Mouse (Mus musculus): Measurements from ENCODE around the gene Hacd4. TPM values are rescaled to one million over a fixed set of nuclear protein-coding genes. Genes with fewer than 3 reads are reported as not detected.
"Not testable (repeated sequence)": the region's sequence is repeated elsewhere in the genome, so short reads cannot be mapped to it uniquely, and the experiment has no call there.

Hacd4 gene
- polyA plus RNA-seq, 1 experiment from 2014 or later: 9.1 TPM

DNA sequence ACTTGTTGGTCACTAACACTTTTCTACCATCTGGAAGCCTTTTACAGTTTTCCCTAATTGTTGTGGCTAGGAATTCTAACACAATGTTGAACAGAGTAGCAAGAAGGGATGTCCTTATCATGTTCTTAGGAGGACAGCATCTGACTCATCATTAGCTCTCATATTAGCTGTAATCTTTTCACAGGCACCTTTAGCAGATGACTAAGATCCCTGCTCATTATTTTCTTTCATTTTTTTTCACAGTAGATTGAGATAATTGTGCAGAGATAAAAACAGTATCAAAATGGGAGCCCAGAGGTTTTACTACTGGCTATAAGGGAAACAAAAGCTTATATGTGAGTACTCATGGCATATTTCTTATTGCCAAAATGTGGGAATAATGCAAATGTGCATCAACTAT is 14.2 kb downstream of the Hacd4 start:
- Histone ChIP-seq H3K9ac (no peak overlapping the region), H3K4me2 (no peak overlapping the region), H3K27ac (no peak overlapping the region), H3K4me1 (no peaks in the 10 kb centered on the region), H3K4me3 (no peak overlapping the region), H3K36me3 (no peaks in the 10 kb centered on the region), H3K27me3 (no peaks in the 10 kb centered on the region), H3K9me3 (no peaks in the 10 kb centered on the region)
- ATAC-seq (ENCODE audit: insufficient number of reproducible peaks, low FRiP score, low TSS enrichment, low read depth): no peak

DNA sequence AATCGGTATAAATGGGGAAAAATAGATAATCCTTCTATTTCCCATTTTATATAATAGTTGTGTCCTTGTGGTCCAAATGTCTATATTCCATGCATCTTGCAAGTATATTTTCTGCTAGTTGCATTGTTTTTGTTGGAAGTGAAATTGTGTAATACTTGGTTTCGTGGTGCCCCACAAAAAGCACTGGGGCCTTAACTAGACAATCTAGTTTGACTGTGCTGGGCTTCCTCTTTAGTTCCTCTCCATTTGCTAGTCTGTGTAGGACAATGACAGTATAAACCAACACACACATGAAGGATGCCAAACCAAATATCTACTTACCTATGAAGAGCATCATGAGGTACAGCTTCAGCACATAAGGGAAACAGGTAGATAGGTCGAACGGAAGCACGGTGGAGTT is 19.4 kb downstream of the Hacd4 start:
- 92% methylated on average over 5 of the region's 5 CpGs for WGBS
- Histone ChIP-seq H3K4me1 (no peaks in the 10 kb centered on the region), H3K4me3 (no peak overlapping the region), H3K9me3 (no peaks in the 10 kb centered on the region), H3K27me3 (no peaks in the 10 kb centered on the region), H3K4me2 (no peak overlapping the region), H3K36me3 (peaks cover 2% of the 10 kb centered on the region; the same call in 1 of the 2 replicates), H3K27ac (no peak overlapping the region), H3K9ac (no peak overlapping the region)
- ATAC-seq (ENCODE audit: insufficient number of reproducible peaks, low FRiP score, low TSS enrichment, low read depth): no peak

DNA sequence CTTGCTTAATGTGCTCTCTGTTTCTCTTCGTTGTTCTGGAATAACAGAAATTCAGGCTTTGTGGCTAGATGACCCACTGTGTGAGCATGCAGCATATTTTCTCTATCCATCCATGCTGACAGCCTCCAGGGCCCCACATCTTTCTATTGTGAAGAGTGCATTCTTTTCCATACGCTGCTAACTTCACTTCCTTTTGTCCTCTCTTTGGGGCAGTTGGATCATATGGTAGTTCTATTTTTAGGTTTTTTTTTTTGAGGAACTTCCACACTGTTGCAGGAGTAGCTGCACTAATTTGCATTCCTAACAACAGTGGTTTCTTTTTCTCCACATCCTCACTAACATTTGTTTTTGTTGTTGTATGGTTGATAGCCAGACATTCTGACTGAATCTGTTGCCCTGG is 23.7 kb downstream of the Hacd4 start:
- no peak overlapping the region for H3K27ac ChIP-seq
- H3K4me3 ChIP-seq: no peak overlapping the region
- H3K9me3 ChIP-seq: no peaks in the 10 kb centered on the region
- no peaks in the 10 kb centered on the region for H3K27me3 ChIP-seq
- ATAC-seq (ENCODE audit: insufficient number of reproducible peaks, low FRiP score, low TSS enrichment, low read depth): no peak
- no peaks in the 10 kb centered on the region for H3K4me1 ChIP-seq
- no peak overlapping the region for H3K9ac ChIP-seq
- no peak overlapping the region for H3K4me2 ChIP-seq
- WGBS: 62% methylated on average over 2 of the region's 2 CpGs
- peaks cover 2% of the 10 kb centered on the region; the same call in 1 of the 2 replicates for H3K36me3 ChIP-seq

DNA sequence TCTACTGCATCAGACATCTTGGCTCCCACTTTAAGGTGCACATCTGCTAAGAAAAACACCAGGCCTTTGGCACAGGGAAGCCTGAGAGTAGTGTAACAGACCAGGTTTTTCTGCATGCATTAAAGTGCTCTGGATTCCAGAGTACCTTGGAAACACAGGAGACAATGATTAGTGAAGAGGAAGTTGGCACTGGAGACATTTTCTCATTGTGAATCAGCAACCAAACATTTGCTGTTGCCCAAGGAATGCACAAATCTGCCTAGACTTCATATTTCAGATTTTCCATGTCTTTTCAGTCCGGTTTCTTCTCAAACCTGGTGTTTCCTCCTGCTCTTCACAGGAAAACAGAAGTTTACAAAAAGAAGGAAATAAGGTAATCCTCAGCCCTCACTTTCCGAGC is 26.4 kb downstream of the Hacd4 start:
- Histone ChIP-seq H3K36me3 (peaks cover 2% of the 10 kb centered on the region; the same call in 1 of the 2 replicates), H3K9ac (no peak overlapping the region), H3K4me3 (no peak overlapping the region), H3K4me2 (no peak overlapping the region), H3K9me3 (no peaks in the 10 kb centered on the region), H3K27me3 (no peaks in the 10 kb centered on the region), H3K4me1 (no peaks in the 10 kb centered on the region), H3K27ac (no peak overlapping the region)
- 81% methylated on average over 2 of the region's 2 CpGs for WGBS
- ATAC-seq (ENCODE audit: insufficient number of reproducible peaks, low FRiP score, low TSS enrichment, low read depth): no peak

DNA sequence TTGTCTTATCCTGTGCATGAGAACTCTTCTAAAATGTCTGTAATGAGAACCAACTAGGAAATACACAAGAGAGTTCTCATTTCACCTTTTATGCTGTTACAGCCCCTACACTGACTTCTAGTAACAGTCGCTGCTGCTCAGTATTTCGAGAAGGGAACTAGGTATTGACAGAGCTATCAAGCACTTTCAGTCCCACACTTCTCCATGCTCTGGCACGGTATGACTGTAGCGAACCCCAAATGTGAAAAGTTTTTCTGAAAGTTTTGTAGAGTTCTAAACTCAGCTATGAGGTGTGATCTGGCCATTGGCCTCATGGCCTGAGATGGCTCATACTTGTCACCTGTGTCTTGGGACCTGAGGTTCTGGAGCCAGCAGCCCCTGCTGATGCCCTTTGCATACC is 29.4 kb downstream of the Hacd4 start:
- Histone ChIP-seq H3K4me3 (no peak overlapping the region), H3K4me1 (0 out of 2 replicates have a peak, but pooled peaks cover 4% of the 10 kb centered on the region), H3K36me3 (no peaks in the 10 kb centered on the region), H3K27me3 (no peaks in the 10 kb centered on the region), H3K9me3 (no peaks in the 10 kb centered on the region), H3K9ac (no peak overlapping the region), H3K27ac (no peak overlapping the region), H3K4me2 (no peak overlapping the region)
- 93% methylated on average over 4 of the region's 4 CpGs for WGBS
- ATAC-seq (ENCODE audit: insufficient number of reproducible peaks, low FRiP score, low TSS enrichment, low read depth): no peak

DNA sequence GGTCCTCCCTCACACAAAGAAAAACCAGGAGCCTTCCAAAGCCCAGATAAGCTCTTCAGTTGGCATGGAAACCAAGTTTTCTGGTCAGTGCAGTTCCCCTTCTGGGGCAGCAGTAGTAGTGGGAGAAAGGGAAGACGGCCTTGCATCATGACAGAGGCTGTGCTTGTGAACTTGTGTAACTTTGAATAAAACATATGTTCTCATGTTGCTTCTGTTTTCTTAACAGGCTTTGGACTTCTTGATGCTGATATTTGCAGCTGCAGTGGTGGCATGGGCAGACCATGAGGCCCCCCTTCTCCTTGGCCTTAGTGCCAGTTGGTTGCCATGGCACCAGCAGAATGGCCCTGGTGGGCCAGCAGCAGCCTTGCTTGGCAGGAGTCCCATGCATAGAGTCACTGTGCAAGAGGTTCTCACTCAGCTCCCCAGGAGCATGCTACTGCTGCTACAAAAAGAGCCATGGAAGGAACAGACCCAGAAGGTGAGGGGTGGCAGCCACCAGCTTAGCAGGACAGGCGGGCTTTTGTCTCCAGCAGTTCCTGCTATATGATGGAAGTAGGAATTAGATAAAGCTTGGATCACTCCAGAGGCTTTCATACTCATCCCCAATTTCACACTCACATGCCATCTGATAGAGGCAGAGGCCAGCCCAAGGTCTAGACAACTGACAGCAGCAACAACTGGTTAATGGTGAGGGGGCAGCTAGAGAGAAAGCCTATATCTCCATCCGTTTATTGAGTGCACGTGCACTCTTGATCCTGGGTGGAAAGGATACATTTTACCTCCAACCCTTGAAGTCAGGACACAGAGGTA is 31.6 kb downstream of the Hacd4 start:
- no peak for ATAC-seq (ENCODE audit: insufficient number of reproducible peaks, low FRiP score, low TSS enrichment, low read depth)
- no peaks in the 10 kb centered on the region for H3K36me3 ChIP-seq
- H3K27ac ChIP-seq: no peak overlapping the region
- H3K4me3 ChIP-seq: no peak overlapping the region
- no peaks in the 10 kb centered on the region for H3K27me3 ChIP-seq
- H3K9me3 ChIP-seq: no peaks in the 10 kb centered on the region
- H3K4me2 ChIP-seq: no peak overlapping the region
- H3K9ac ChIP-seq: no peak overlapping the region
- 75% methylated on average over 4 of the region's 4 CpGs for WGBS
- H3K4me1 ChIP-seq: 0 out of 2 replicates have a peak, but pooled peaks cover 4% of the 10 kb centered on the region

DNA sequence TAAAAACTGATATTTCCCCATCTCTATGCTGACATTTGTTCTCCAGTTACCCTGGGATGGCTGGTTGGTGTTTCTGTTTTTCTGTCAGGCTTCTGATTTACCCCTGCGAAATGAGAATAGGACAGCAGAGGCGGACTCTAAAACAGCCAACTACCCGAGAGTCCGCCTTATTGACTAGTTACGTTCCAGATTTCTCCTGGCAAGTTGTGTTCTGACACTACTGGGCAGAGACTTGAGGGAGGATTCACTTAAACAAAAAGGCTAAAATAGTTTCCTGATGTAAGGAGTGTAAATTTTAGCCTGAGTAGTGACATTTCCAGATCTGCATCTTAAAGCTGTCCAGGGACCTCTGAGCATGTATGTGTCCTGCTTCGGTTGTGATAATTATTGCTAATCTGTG is 35.8 kb downstream of the Hacd4 start:
- H3K36me3 ChIP-seq: no peaks in the 10 kb centered on the region
- H3K4me3 ChIP-seq: no peak overlapping the region
- H3K4me2 ChIP-seq: no peak overlapping the region
- H3K27ac ChIP-seq: no peak overlapping the region
- H3K9me3 ChIP-seq: no peaks in the 10 kb centered on the region
- no peaks in the 10 kb centered on the region for H3K27me3 ChIP-seq
- no peak for ATAC-seq (ENCODE audit: insufficient number of reproducible peaks, low FRiP score, low TSS enrichment, low read depth)
- no peak overlapping the region for H3K9ac ChIP-seq
- 0 out of 2 replicates have a peak, but pooled peaks cover 4% of the 10 kb centered on the region for H3K4me1 ChIP-seq
- 82% methylated on average over 6 of the region's 6 CpGs for WGBS

DNA sequence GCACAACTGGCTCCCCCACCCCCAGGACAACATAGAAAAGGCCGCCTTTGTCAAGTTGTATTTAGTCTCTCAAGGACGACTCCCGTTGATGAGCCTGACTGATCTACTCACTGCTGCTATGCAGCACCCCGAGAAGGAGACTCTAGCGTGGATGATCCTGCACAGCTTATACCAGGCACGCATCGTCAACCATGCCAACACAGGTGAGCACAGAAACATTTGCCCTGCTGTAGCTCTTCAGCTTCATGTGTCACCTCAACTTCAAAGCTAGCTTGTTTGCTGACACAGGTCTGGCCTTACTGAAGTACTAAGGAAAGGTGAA is 37.8 kb downstream of the Hacd4 start:
- no peaks in the 10 kb centered on the region for H3K27me3 ChIP-seq
- H3K4me3 ChIP-seq: no peak overlapping the region
- no peaks in the 10 kb centered on the region for H3K36me3 ChIP-seq
- no peak for ATAC-seq (ENCODE audit: insufficient number of reproducible peaks, low FRiP score, low TSS enrichment, low read depth)
- H3K4me2 ChIP-seq: no peak overlapping the region
- H3K4me1 ChIP-seq: no peaks in the 10 kb centered on the region
- WGBS: 82% methylated on average over 7 of the region's 7 CpGs
- no peak overlapping the region for H3K9ac ChIP-seq
- no peaks in the 10 kb centered on the region for H3K9me3 ChIP-seq
- H3K27ac ChIP-seq: no peak overlapping the region

DNA sequence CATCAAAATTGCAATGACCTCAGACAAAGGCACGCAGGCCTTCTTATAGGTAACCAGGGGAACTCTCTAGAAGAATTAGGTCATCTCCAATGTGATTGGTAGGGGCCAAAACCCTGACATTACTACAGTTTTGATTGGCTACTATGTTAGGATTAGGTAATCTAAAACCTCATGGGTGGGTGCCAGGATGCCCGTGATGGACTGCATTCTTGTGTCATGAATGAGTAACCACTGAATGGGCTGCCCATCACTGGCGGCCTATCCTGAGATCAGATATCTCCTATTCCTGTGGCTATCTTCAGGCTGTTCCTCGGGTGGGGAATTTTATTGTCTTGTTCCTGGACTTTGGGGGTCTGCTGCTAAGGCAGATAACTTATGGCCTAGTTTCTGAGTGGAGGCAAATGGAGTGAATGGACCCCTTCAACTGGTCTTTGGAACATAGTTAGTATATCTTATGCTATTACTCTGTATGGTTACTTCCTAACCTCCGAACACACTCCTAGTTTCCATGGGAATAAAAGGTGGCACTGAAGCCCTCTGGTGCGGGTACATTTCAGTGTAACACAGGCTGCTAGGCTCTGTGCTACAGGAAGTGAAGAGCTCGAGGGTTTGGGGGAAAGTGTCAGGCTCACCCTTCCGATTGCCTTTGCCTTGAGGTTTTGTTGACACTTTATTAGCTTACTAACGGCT is 38.3 kb downstream of the Hacd4 start:
- 79% methylated on average over 9 of the region's 9 CpGs for WGBS
- H3K36me3 ChIP-seq: no peaks in the 10 kb centered on the region
- H3K9ac ChIP-seq: no peak overlapping the region
- no peak for ATAC-seq (ENCODE audit: insufficient number of reproducible peaks, low FRiP score, low TSS enrichment, low read depth)
- no peaks in the 10 kb centered on the region for H3K27me3 ChIP-seq
- no peak overlapping the region for H3K27ac ChIP-seq
- no peak overlapping the region for H3K4me2 ChIP-seq
- H3K4me1 ChIP-seq: no peaks in the 10 kb centered on the region
- H3K9me3 ChIP-seq: no peaks in the 10 kb centered on the region
- no peak overlapping the region for H3K4me3 ChIP-seq

DNA sequence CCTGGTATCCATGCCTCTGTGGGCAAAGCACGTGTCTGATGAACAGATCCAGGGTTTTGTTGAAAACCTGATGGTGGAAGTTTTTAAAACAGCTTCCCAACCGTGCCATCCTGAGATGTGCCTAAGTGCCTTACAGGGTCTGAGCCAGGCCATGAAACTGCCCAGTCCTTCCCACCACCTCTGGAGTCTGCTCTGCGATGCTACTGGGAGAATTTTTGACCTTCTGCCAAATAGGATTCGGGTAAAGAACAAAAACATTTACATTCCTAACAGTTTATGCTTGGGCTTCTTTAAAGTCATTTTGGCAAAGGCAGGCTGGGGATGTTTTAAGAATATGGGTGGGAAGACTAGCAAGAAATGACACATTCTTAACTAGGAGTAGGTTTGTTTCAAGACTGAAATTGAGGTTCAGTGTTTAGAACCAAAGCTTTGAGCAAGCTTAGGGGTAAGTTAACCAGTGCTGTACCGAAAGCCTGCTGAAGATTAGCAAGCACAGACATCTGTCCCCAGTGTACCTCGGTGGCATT is 41.7 kb downstream of the Hacd4 start:
- Histone ChIP-seq H3K36me3 (peaks cover 6% of the 10 kb centered on the region), H3K9me3 (no peaks in the 10 kb centered on the region), H3K27ac (no peak overlapping the region), H3K4me1 (no peaks in the 10 kb centered on the region), H3K27me3 (no peaks in the 10 kb centered on the region), H3K4me3 (no peak overlapping the region), H3K9ac (no peak overlapping the region), H3K4me2 (no peak overlapping the region)
- WGBS: 62% methylated on average over 6 of the region's 6 CpGs
- no peak for ATAC-seq (ENCODE audit: insufficient number of reproducible peaks, low FRiP score, low TSS enrichment, low read depth)

DNA sequence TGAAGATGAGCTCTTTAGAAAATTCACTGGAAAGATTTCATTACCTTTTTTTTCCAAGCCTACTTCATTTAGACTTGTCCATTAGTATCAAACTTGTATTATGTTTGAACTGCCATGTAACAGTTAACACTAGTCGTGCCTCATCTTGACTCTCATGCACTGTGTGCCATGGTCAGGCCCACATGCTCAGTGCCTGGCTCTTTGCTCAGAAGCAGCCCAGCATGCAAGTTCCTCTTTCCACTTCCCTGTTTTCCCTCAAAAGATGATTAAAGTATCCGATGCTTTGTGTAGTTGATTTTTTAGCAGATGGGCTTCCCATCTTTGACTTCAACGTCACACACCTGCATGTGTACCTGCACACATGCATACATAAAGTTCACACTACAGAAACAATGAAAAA is 43.0 kb downstream of the Hacd4 start:
- WGBS: 90% methylated on average over 3 of the region's 3 CpGs
- Histone ChIP-seq H3K4me1 (no peaks in the 10 kb centered on the region), H3K9ac (no peak overlapping the region), H3K4me2 (no peak overlapping the region), H3K36me3 (peaks cover 6% of the 10 kb centered on the region), H3K27me3 (no peaks in the 10 kb centered on the region), H3K27ac (no peak overlapping the region), H3K9me3 (no peaks in the 10 kb centered on the region), H3K4me3 (no peak overlapping the region)
- no peak for ATAC-seq (ENCODE audit: insufficient number of reproducible peaks, low FRiP score, low TSS enrichment, low read depth)

DNA sequence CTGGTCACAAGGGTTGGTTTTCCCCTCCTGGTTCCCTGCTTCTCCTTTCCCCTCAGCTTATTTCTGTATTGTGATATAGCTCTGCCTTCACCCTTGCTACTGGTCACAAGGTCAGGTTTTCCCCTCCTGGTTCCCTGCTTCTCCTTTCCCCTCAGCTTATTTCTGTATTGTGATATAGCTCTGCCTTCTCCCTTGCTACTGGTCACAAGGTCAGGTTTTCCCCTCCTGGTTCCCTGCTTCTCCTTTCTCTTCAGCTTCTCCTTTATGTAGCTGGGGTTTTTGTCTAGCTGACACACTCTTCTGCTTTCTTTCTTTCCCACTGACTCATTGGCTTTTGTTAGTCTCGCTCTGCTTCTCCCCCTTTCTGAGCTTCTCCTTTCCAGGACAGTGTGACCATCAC is 48.1 kb downstream of the Hacd4 start:
- not testable (repeated sequence) for H3K9me3 ChIP-seq; H3K4me2 ChIP-seq; H3K4me1 ChIP-seq; H3K9ac ChIP-seq; H3K27me3 ChIP-seq; H3K4me3 ChIP-seq; H3K36me3 ChIP-seq; H3K27ac ChIP-seq; ATAC-seq (ENCODE audit: insufficient number of reproducible peaks, low FRiP score, low TSS enrichment, low read depth)
- 74% methylated on average over 1 of the region's 1 CpGs for WGBS

Data from limb, embryonic 15.5 days (tissue).